Mouse (Mus musculus): ENCODE results near the gene Ahdc1. TPM values are rescaled to one million over a fixed set of nuclear protein-coding genes. Genes with fewer than 3 reads are reported as not detected.
A peak's percentile ranks its signal among the peaks of the same experiment; 100 is the strongest.
"Not testable (repeated sequence)": the region's sequence is repeated elsewhere in the genome, so short reads cannot be mapped to it uniquely, and the experiment has no call there.

Gene Ahdc1
- polyA plus RNA-seq, 1 experiment from 2014 or later: 8.1 TPM

DNA sequence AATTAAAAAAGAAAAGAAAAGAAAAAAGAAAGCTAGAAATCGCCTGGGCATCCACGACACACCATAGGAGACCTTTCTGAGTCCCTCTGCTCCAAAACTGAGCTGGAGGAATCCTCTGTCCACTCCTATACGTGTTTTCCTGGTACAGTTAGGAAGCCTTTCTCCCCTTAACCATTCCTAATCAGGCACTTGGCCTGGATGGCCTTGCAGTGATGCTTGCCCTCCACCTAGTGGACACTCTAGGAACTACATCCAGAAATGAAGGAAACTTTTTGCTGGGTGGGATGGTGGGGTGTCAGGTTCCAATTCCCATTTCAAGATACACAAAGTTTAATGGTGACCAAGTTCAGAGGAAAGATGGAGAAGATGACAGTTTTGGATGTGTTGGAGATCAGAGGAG lies 5.8 kb upstream of the Ahdc1 start:
- no peaks in the 10 kb centered on the region for H3K9me3 ChIP-seq (ENCODE audit: control insufficient read depth, low read length)
- WGBS: 8% methylated on average over 3 of the region's 3 CpGs
- no peaks in the 10 kb centered on the region for H3K36me3 ChIP-seq (ENCODE audit: control insufficient read depth, insufficient read depth, low read length)
- H3K4me2 ChIP-seq (ENCODE audit: low read length): no peak overlapping the region
- peaks cover 6% of the 10 kb centered on the region for H3K4me1 ChIP-seq (replicated peaks; ENCODE audit: control insufficient read depth, insufficient read depth, low read length)
- peaks cover 7% of the 10 kb centered on the region for H3K27me3 ChIP-seq (replicated peaks; ENCODE audit: control insufficient read depth, insufficient read depth, low read length)
- no peak overlapping the region for H3K4me3 ChIP-seq (ENCODE audit: low read depth, low read length)
- H3K27ac ChIP-seq (ENCODE audit: low read depth): no peak overlapping the region
- DNase-seq (ENCODE audit: low spot score) (peak; percentile 80), ATAC-seq (replicated peaks; ENCODE audit: low FRiP score, low TSS enrichment, low read depth) (peak; percentile 55; the same call in 1 of the 2 replicates)
- H3K9ac ChIP-seq (ENCODE audit: low read length): no peak overlapping the region

DNA sequence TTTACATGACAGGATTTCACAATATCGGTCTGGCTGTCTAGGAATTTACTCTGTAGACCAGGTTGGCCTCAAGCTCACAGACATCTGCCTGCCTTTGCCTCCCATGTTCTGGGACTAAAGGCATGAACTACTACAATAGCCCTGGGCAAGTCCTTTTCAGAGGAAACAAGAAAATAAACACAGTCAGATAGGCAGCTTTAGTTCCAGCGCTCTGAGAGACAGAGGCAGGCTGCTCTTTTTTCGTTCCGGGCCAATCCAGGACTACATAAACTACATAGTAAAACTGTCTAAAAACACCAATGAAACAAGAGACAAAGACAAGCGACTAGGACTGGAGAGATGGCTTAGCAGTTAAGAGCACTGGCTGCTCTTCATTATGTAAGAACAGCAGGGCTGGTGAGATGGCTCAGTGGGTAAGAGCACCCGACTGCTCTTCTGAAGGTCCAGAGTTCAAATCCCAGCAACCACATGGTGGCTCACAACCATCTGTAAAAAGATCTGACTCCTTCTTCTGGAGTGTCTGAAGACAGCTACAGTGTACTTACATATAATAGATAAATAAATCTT lies 5.1 kb upstream of the Ahdc1 start:
- not testable (repeated sequence) for H3K27ac ChIP-seq (ENCODE audit: low read depth); H3K9me3 ChIP-seq (ENCODE audit: control insufficient read depth, low read length); H3K4me2 ChIP-seq (ENCODE audit: low read length); H3K4me3 ChIP-seq (ENCODE audit: low read depth, low read length); H3K9ac ChIP-seq (ENCODE audit: low read length); H3K36me3 ChIP-seq (ENCODE audit: control insufficient read depth, insufficient read depth, low read length); ATAC-seq (replicated peaks; ENCODE audit: low FRiP score, low TSS enrichment, low read depth); DNase-seq (ENCODE audit: low spot score)
- H3K27me3 ChIP-seq (replicated peaks; ENCODE audit: control insufficient read depth, insufficient read depth, low read length): peaks cover 11% of the 10 kb centered on the region
- 38% methylated on average over 6 of the region's 6 CpGs for WGBS
- peaks cover 13% of the 10 kb centered on the region for H3K4me1 ChIP-seq (replicated peaks; ENCODE audit: control insufficient read depth, insufficient read depth, low read length)

DNA sequence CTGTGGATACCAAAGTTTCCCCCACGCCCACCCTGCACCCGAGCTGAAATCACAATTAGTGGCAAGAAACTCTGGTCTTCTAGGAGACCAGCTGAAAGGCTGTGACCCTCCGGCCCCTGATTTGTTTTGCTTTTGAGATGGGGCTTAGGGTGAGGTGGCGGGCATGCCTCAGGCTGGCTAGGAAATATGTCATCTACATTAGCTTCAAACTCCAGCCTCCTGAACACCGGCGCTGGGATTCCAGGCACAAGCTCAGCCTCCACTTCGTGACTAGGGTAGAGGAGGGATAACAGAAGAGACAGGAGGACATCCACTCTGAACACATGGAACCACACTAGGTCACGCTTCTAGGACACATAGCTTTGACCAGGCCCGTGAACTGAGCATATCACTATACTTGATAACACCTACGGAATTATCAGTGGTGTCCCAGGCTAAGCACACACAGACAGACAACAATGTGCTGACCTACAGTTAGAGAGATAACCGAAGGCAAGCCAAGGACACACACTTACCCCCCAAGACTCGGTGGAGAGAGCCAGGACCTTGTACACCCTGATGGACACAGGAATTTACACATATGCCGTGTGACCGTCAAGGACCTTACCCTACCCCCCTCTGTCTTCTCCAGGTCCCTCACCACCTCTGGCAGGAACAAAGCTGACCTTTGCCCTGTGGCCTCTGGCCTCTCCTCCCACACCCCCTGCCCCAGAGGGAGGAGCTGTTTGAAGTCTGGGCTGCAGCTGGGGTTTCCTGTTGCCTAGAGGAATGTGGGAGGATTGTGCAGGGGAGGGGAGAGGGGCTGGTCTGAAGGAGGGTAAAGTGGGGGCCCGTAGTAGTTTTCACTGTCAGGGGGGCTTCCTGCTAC lies 3.3 kb upstream of the Ahdc1 start:
- ATAC-seq (replicated peaks; ENCODE audit: low FRiP score, low TSS enrichment, low read depth) (no peak), DNase-seq (ENCODE audit: low spot score) (no peak)
- H3K36me3 ChIP-seq (ENCODE audit: control insufficient read depth, insufficient read depth, low read length): no peaks in the 10 kb centered on the region
- H3K4me1 ChIP-seq (replicated peaks; ENCODE audit: control insufficient read depth, insufficient read depth, low read length): peaks cover 13% of the 10 kb centered on the region
- H3K4me2 ChIP-seq (ENCODE audit: low read length): no peak overlapping the region
- 25% methylated on average over 15 of the region's 15 CpGs for WGBS
- no peak overlapping the region for H3K4me3 ChIP-seq (ENCODE audit: low read depth, low read length)
- H3K27me3 ChIP-seq (replicated peaks; ENCODE audit: control insufficient read depth, insufficient read depth, low read length): peaks cover 11% of the 10 kb centered on the region
- 0 out of 2 replicates have a peak overlapping the region, but pooled peaks have one; percentile 10 for H3K9ac ChIP-seq (ENCODE audit: low read length)
- H3K9me3 ChIP-seq (ENCODE audit: control insufficient read depth, low read length): no peaks in the 10 kb centered on the region
- H3K27ac ChIP-seq (ENCODE audit: low read depth): no peak overlapping the region

DNA sequence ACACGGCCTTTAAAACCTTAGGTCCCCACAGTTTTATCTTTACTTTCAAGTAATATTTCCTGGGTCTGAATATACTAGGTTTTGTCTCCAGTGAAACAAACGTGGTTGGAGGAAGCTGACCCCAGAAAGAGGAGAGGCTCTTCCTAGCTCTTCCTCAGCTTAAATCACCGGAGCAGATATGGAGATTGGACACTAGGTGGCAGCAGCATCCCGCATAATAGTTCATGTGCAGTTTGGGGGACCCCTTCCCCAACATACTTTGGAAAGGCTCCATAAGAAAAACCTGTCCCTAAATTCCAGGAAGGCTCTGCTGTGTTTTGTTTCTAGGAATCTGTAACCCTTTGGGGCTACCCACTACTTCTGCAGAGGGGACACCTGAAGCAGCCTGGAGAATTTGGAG lies 1.9 kb upstream of the Ahdc1 start:
- Histone ChIP-seq H3K27ac (ENCODE audit: low read depth) (no peak overlapping the region), H3K4me2 (ENCODE audit: low read length) (no peak overlapping the region), H3K36me3 (ENCODE audit: control insufficient read depth, insufficient read depth, low read length) (no peaks in the 10 kb centered on the region), H3K9me3 (ENCODE audit: control insufficient read depth, low read length) (no peaks in the 10 kb centered on the region), H3K4me1 (replicated peaks; ENCODE audit: control insufficient read depth, insufficient read depth, low read length) (peaks cover 25% of the 10 kb centered on the region), H3K27me3 (replicated peaks; ENCODE audit: control insufficient read depth, insufficient read depth, low read length) (peaks cover 11% of the 10 kb centered on the region), H3K9ac (ENCODE audit: low read length) (no peak overlapping the region), H3K4me3 (ENCODE audit: low read depth, low read length) (no peak overlapping the region)
- ATAC-seq (replicated peaks; ENCODE audit: low FRiP score, low TSS enrichment, low read depth): no peak
- WGBS: 1% methylated on average over 4 of the region's 4 CpGs
- peak; percentile 80 for DNase-seq (ENCODE audit: low spot score)

DNA sequence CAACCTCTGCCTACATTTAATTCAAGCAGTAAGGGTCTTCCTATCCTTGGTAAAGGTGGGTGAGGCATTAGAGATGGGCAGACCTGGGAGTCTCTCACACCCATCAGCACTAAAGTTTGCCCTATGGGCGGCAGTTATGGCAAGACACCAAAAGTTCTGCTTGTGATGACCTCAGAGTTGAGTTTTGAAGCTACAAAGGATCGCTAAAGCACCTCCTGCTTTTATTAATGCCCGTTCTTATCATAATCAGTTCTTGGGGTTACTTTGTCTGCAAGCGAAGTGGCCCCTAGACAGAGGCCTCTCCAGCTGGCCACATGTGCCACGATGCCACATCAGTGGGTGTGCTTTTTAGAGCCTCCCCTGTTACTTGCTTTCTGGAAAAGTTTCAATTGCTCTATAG lies 1.4 kb upstream of the Ahdc1 start:
- H3K27me3 ChIP-seq (replicated peaks; ENCODE audit: control insufficient read depth, insufficient read depth, low read length): peaks cover 11% of the 10 kb centered on the region
- H3K36me3 ChIP-seq (ENCODE audit: control insufficient read depth, insufficient read depth, low read length): no peaks in the 10 kb centered on the region
- H3K9ac ChIP-seq (ENCODE audit: low read length): no peak overlapping the region
- ATAC-seq (replicated peaks; ENCODE audit: low FRiP score, low TSS enrichment, low read depth) (no peak), DNase-seq (ENCODE audit: low spot score) (no peak)
- H3K4me1 ChIP-seq (replicated peaks; ENCODE audit: control insufficient read depth, insufficient read depth, low read length): peaks cover 26% of the 10 kb centered on the region
- H3K27ac ChIP-seq (ENCODE audit: low read depth): no peak overlapping the region
- WGBS: 75% methylated on average over 5 of the region's 5 CpGs
- H3K4me3 ChIP-seq (ENCODE audit: low read depth, low read length): no peak overlapping the region
- H3K9me3 ChIP-seq (ENCODE audit: control insufficient read depth, low read length): no peaks in the 10 kb centered on the region
- H3K4me2 ChIP-seq (ENCODE audit: low read length): no peak overlapping the region

DNA sequence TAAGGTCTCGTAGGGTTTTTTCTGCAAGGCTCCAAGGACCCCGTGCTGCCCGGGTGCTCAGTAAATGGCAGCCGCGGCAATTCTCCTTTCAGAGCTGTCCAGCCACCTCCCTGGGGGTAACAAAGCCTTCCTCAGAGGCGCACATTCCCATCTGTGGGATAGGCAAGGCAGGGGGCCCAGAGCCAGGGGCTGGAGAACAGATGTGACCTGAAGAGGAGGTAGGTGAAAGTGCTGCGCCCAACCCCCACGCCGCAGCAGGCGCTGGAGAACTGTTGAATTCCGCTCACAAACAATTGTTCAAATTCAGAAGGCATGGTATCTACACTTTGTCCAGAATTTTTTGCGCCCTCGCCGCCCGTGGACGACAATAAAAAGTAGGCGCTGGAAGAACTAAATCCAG lies 449 bp upstream of the Ahdc1 start:
- H3K27me3 ChIP-seq (replicated peaks; ENCODE audit: control insufficient read depth, insufficient read depth, low read length): peaks cover 11% of the 10 kb centered on the region
- H3K27ac ChIP-seq (ENCODE audit: low read depth): no peak overlapping the region
- H3K9me3 ChIP-seq (ENCODE audit: control insufficient read depth, low read length): no peaks in the 10 kb centered on the region
- H3K9ac ChIP-seq (ENCODE audit: low read length): peak overlapping the region; percentile 94; the same call in 1 of the 2 replicates
- peak overlapping the region; percentile 88 for H3K4me2 ChIP-seq (ENCODE audit: low read length)
- peaks cover 35% of the 10 kb centered on the region for H3K4me1 ChIP-seq (replicated peaks; ENCODE audit: control insufficient read depth, insufficient read depth, low read length)
- under 1% methylated on average over 17 of the region's 17 CpGs for WGBS
- peak overlapping the region; percentile 96 for H3K4me3 ChIP-seq (ENCODE audit: low read depth, low read length)
- DNase-seq (ENCODE audit: low spot score): no peak
- no peak for ATAC-seq (replicated peaks; ENCODE audit: low FRiP score, low TSS enrichment, low read depth)
- H3K36me3 ChIP-seq (ENCODE audit: control insufficient read depth, insufficient read depth, low read length): no peaks in the 10 kb centered on the region

DNA sequence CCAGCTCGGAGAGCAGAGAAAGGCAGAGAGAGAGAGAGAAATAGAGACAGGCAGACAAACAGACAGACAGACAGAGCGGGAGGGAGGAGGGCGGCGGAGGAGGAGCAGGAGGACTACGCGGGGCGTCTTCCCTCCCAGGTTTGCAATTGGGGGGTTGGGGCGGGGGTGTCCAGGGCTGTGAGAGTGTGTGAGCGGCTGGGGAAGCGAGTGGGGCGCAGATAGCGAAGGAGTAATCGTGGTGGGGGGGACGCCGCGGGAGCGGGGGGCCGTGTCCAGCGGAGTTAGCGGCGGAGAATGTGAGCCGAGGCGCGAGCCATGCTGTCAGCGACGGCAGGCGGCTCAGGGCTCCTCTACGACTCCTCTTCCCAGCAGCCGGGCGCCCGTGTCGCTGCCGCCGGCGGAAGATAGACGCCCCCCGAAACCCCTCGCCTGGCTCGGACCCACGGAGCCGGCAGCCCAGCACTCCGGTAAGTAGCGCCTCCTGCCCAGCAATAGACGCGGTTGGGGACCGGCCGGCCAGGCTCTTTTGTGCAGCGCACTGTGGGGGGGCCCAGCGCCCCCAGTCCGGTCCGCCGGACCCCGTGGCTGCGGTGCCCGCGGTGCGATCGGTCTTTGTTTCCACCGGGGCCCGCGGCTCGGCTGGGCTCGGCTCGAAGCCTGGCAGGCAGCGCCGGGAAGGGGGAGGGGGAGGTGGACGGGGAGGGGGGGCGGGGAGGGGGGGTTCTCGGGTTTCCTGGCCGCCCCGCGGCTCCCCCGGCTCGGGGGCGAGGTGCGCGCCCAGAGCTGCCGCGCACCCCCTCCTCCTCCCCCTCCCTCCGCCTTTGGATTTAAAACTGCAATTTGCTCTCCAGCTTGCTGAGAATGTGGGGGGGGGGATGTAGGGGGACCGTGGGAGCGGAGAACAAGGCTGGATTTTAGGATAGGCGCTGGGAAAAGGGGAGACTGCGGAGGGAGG lies 1.0 kb downstream of the Ahdc1 start:
- Histone ChIP-seq H3K4me2 (ENCODE audit: low read length) (peak overlapping the region; percentile 88), H3K27ac (ENCODE audit: low read depth) (peak overlapping the region; percentile 95), H3K27me3 (replicated peaks; ENCODE audit: control insufficient read depth, insufficient read depth, low read length) (peaks cover 11% of the 10 kb centered on the region), H3K9me3 (ENCODE audit: control insufficient read depth, low read length) (no peaks in the 10 kb centered on the region), H3K9ac (ENCODE audit: low read length) (peak overlapping the region; percentile 94), H3K4me3 (ENCODE audit: low read depth, low read length) (peak overlapping the region; percentile 96), H3K4me1 (replicated peaks; ENCODE audit: control insufficient read depth, insufficient read depth, low read length) (peaks cover 50% of the 10 kb centered on the region), H3K36me3 (ENCODE audit: control insufficient read depth, insufficient read depth, low read length) (no peaks in the 10 kb centered on the region)
- ATAC-seq (replicated peaks; ENCODE audit: low FRiP score, low TSS enrichment, low read depth) (peak; percentile 11; the same call in 1 of the 2 replicates), DNase-seq (ENCODE audit: low spot score) (peak; percentile 81)
- WGBS: under 1% methylated on average over 68 of the region's 84 CpGs

- Histone ChIP-seq H3K9ac (ENCODE audit: low read length) (peak overlapping the region; percentile 94), H3K36me3 (ENCODE audit: control insufficient read depth, insufficient read depth, low read length) (no peaks in the 10 kb centered on the region), H3K4me1 (replicated peaks; ENCODE audit: control insufficient read depth, insufficient read depth, low read length) (peaks cover 56% of the 10 kb centered on the region), H3K4me2 (ENCODE audit: low read length) (peak overlapping the region; percentile 88), H3K9me3 (ENCODE audit: control insufficient read depth, low read length) (no peaks in the 10 kb centered on the region), H3K4me3 (ENCODE audit: low read depth, low read length) (peak overlapping the region; percentile 96), H3K27me3 (replicated peaks; ENCODE audit: control insufficient read depth, insufficient read depth, low read length) (peaks cover 11% of the 10 kb centered on the region), H3K27ac (ENCODE audit: low read depth) (peak overlapping the region; percentile 95)
- under 1% methylated on average over 17 of the region's 17 CpGs for WGBS
- DNase-seq (ENCODE audit: low spot score): peak; percentile 74
- no peak for ATAC-seq (replicated peaks; ENCODE audit: low FRiP score, low TSS enrichment, low read depth)
These were observed 1.8 kb downstream of the Ahdc1 start for GRCm38 (mm10) chr4:133012776-133013265.
